Mouse (Mus musculus) liver, postnatal 0 days (tissue): ENCODE measurements around the gene 4930522H14Rik.

Experiments used
- CTCF ChIP-seq: sonication (generic); IDR thresholded peaks from 2 replicates; pipeline ENCODE4 v1.5.1; 2016; ENCODE audit warnings: antibody characterized with exemption, low read depth
- EP300 ChIP-seq: IDR thresholded peaks from 2 replicates; pipeline ENCODE4 v1.6.1; 2016; ENCODE audit warnings: antibody characterized with exemption, low read depth, mild to moderate bottlenecking

- no peak for TF ChIP-seq EP300
- no peak for TF ChIP-seq CTCF
Observed at GRCm38 (mm10) chr4:109488812-109489211, 42.3 kb downstream of the 4930522H14Rik start.
